Mouse (Mus musculus) right cerebral cortex, postnatal 14 days (tissue): ENCODE data around the gene Gm5416.
"Not testable (repeated sequence)": the region's sequence is repeated elsewhere in the genome, so short reads cannot be mapped to it uniquely, and the experiment has no call there.

Source experiments
- DNase-seq: peaks from one replicate; pipeline ENCODE4 v3.0.0; 2022

The Gm5416 gene

DNA sequence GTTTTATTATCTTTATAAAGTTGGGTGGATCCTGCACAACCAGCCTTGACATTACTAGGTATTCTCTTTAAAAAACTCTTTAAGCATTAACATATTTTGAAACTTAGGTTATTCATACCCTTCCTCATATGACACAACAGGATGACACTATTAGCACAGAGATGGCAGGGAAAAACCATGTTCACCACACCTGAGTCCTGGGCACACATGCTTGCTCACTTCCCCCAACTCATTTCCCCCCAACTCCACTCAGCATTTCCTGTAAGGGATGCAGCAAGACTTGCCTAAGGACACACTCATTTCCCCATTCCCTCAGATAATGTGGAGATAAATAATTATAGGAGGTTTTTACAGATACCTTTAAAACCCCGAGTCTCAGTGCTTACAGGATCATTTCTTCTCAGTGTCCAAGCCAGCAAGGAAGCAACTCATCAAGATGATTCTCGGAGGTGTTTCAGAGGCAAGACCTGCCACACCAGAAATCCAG is at the start of gene Gm5416:
Gene Gm5416 (plus strand): TSS at position 437 of the 487 bp plus-strand sequence.
- DNase-seq: no peak

DNA sequence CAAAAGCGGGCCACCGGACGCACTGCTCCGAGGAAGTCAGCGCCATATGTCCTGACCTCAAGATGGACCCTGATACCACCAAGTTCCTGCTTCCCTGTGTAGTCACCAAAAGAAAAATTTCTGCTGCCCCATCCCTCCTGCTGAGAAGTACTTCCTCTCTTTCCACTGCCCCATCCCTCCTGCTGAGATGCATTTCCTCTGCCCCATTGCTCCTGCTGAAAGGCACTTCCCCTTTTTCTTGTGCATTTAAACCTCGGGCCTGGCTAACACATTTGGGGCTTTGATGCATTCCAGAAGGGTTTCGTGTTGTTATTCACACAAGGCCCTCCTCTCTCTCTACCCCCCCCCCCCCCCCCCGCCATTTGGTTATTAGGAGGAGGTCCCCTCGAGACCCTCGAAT is 42.4 kb upstream of the Gm5416 start:
- DNase-seq: not testable (repeated sequence)

DNA sequence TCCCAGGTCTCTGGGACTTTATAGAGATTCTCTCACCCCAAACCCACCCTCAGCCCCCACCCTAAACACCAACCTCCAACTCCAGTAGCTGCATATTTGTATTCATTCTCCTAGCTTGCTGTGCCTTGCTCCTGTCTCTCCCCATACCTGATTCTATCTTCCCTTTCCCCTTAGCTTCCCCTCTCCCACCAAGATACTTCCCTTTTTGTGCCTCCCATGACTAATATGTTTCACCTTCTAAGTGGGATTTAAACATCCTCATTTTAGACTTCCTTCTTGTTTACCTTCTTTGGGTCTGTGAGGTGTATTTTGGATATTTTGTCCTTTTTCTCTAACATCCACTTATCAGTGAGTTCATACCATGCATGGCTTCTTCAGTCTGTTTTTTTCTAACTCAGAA is 34.1 kb upstream of the Gm5416 start:
- DNase-seq: no peak

DNA sequence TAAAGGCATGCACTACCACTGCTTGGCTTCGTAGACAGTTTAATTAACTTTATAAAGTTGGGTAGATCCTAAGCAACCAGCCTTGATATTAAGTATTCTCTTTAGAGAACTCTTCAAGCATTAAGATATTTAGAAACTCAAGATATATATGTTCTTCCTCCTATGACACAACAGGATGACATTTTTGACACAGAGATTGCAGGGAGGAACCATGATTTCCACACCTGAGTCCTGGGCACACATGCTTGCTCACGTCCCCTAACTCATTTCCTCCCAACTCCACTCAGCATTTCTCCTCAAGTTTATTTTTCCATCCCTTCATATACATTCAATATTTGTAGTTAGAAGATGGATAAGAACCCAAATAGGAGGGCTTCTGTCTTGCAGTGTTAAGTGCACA is 30.3 kb upstream of the Gm5416 start:
- DNase-seq: no peak

DNA sequence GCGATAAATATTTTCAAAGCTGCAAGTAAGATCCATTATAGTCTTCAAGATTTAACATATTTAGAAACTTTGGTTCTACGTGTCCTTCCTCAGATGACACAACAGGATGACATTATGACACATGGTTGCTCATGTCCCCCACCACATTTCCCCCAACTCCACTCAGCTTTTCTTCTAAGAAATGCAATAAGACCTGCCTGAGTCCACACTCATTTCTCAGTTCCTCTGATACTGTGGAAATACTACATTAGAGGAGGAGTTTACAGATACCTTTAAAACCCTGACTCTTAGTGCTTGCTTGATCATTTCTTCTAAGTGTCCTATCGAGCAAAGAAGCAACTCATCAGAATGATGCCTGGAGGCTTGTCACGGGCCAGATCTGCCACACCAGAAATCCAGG is 26.3 kb upstream of the Gm5416 start, which contains the start of gene Gm5483:
Gene Gm5483 (plus strand): TSS at position 301 of the 400 bp plus-strand sequence.
- DNase-seq: not testable (repeated sequence)

DNA sequence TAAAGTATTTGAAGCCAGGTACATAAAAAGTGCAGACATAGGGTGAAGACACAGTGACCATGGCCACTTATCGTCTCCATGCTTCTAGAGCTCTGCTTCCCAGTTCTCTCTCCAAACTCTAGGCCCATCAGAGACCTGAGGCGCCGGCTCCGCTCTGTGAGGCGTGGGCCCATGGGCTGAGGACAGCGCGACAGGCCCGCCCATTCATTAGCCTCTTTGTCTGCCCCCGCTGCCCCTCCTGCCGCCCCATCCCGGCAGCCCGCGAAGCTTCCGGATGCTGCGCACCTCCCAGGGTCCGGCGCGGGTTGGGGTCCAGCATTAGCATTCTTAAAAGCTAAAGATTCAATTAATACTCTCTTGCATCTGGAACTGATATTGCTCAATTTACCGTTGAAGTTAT is 11.0 kb upstream of the Gm5416 start:
- DNase-seq: no peak

DNA sequence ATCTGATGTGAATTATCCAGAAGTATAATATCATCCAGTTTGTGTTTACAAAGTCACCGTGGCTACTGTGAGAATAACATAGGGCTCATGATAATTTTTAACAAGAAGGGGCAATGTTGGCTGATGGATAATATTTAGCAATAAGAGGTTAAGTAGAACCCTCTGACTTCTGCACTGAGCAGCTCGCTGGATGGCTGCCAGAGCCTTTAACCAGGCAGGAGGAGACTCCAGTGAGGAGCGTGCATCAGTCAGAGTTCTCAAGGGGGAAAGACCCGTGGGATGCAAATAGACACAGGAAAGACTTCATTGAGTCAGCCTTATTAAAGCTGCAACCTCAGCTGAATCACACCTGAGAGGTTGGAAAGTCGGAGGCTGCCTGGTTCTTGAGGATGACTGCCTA is 6.4 kb upstream of the Gm5416 start:
- DNase-seq: no peak

DNA sequence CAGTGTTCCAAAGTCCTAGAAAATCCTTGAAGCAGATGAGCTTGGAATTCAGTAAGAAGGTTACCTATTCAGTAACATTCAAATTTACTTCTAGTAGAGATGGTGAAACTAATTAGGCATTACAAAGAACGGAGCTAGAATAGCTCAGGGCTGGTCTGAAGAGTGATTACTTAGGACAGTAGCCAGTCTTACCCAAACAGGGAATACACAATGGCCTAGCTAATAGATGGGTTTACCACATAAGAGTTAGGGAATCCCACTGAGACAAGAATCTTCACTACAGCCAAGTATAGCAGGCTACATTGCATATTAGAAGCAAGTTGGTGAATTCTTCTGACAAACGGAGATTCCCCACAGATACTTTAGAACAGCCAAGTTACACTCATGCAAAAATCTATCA is 4.5 kb upstream of the Gm5416 start:
- DNase-seq: not testable (repeated sequence)

DNA sequence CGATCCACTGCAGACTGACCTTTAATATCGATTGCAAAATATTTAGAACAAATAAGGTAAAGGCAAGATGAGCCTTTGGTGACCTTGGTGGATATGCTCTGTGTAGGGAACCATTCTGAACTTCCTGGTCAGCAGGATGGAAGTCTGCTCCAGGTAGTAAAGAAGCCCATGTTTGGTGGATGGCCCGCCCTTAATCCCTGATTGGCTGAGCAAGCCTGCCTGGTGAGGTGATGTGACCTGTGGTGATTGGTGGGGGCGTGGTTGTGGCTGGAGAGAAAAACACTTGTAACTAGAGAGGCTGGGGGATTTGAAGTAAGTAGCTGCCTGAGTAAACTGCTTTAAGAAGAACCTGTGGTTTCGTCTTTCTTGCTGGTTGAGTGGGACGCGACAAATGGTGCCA is 11.0 kb downstream of the Gm5416 start, which contains the start of gene 2010005H15Rik:
Gene 2010005H15Rik (plus strand): TSS at position 301 of the 400 bp plus-strand sequence.
- DNase-seq: not testable (repeated sequence)

DNA sequence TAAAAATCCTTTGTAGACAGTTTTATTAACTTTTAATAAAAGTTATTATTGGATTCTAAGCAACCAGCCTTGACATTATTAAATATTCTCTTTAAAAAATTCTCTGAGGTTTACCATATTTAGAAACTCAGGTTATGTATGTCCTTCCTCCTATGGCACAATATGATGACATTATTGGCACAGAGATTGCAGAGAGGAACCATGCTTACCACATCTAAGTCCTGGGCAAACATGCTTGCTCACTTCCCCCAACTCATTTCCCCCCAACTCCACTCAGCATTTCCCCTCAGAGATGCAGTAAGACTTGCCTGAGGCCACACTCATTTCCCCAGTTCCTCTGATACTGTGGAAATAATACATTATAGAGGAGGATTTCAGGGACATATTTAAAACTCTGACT is 50.4 kb downstream of the Gm5416 start:
- DNase-seq: not testable (repeated sequence)
